Mouse (Mus musculus): ENCODE measurements around the gene Rfx8.

- TF ChIP-seq POLR2A (IDR thresholded peaks at IDR 0.05; ENCODE audit: extremely low read depth, insufficient read depth, low read length) (no peak), CTCF (IDR thresholded peaks at IDR 0.05; ENCODE audit: extremely low read depth, insufficient read depth, low read length) (no peak)
Observed at GRCm38 (mm10) chr1:39754224-39754957, 33.6 kb upstream of the Rfx8 start.
